Mouse (Mus musculus) lung, adult 2 months (tissue): ENCODE measurements around the gene Xaf1.

Source experiments
- CTCF ChIP-seq: fragments of 200-500 bp; IDR thresholded peaks from 2 replicates; pipeline ENCODE4 v1.5.1; 2011; ENCODE audit warnings: mild to moderate bottlenecking, low read length, control low read depth; ENCODE audit not compliant: insufficient read depth
- POLR2A ChIP-seq: fragments of 200-500 bp; IDR thresholded peaks from 2 replicates; pipeline ENCODE4 v1.6.1; 2011; ENCODE audit warnings: low read depth, mild to moderate bottlenecking, control low read depth, low read length, borderline replicate concordance; ENCODE audit errors: extremely low read depth

DNA sequence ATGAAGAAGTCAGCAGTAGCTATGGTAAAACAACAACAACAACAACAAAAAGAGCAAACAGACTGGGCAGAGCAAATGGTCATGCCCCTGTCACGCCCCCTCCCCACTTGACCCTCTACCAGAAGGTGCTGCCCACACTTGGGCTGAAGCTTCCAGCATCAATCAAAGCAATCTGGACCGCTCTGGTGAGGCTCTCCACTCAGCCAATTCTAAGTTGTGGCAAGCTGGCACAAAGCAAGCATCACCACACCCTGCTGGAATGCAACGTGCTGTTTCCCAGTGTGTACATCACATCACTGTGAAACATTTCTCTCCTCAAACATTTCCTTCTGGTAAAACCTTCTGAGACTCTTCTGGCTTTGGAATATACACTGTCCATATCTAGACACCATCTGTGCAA is 28.1 kb upstream of the Xaf1 start:
- TF ChIP-seq POLR2A (no peak), CTCF (no peak)
